In the genomic region with DNA sequence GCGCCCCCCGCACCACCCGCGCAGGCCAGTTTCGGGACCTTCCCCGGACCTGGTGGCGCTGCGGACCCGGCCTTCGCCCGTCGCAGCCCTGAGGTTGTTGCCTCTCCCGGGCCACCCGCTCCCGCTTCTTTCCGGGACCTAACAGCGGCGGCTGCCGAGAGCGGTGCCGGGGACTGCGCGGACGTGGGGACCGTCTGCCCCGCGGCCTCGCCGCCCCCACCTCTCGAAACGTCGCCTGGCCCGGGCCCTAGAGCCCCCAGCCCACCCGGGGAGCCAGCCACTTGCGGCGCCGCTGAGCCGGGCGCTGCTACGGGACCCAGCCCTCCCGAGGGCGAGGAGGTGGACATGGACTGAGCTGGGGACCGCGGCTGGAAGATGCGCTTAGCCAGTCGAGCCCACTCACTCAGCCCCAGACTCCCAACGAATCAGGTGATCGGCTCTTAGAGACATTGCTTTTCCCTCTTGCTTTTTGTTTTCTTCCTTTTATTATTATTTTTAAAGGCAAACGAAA, we compare ENCODE assay signal across 11 mouse cellular contexts. TPM values are rescaled to one million over a fixed set of nuclear protein-coding genes. Genes with fewer than 3 reads are reported as not detected.
DNase-seq lines count a peak whose midpoint lies in the region; ATAC-seq lines count a peak whose summit lies in the region.
"Had no signal": no experiment of that assay in that cellular context is flagged by ENCODE, and none has a peak within 500 bp of the region (broad histone marks: within the 10 kb centered on the region; RNA-seq: fewer than 3 reads in every experiment).

No protein-coding gene starts in this region.

- no peak overlapping the region for H3K9ac ChIP-seq in heart, embryonic 16.5 days (ENCODE audit: low read length)
- H3K9ac ChIP-seq in forebrain, embryonic 15.5 days (replicated peaks) = no peak overlapping the region
- H3K9ac ChIP-seq in midbrain, embryonic 15.5 days = peak overlapping the region; percentile 51; the same call in 1 of the 2 replicates

- no peaks in the 10 kb centered on the region for H3K9me3 ChIP-seq in heart, embryonic 16.5 days (replicated peaks; ENCODE audit: control insufficient read depth, low read length)
- H3K9me3 ChIP-seq in forebrain, embryonic 15.5 days = no peaks in the 10 kb centered on the region
- H3K9me3 ChIP-seq in midbrain, embryonic 15.5 days = no peaks in the 10 kb centered on the region

- H3K36me3 ChIP-seq in heart, embryonic 16.5 days (ENCODE audit: control insufficient read depth, insufficient read depth) = no peaks in the 10 kb centered on the region
- no peaks in the 10 kb centered on the region for H3K36me3 ChIP-seq in forebrain, embryonic 15.5 days
- no peaks in the 10 kb centered on the region for H3K36me3 ChIP-seq in midbrain, embryonic 15.5 days (replicated peaks)

- H3K27me3 ChIP-seq in heart, embryonic 16.5 days (ENCODE audit: control insufficient read depth, insufficient read depth, low read length) = peaks cover 94% of the 10 kb centered on the region
- peaks cover 88% of the 10 kb centered on the region for H3K27me3 ChIP-seq in forebrain, embryonic 15.5 days
- peaks cover 52% of the 10 kb centered on the region for H3K27me3 ChIP-seq in midbrain, embryonic 15.5 days (replicated peaks)

- DNase-seq in heart, adult 18-20 months = no peak
- DNase-seq in cerebellum, postnatal 10 days = peak; percentile 69 to 73
- DNase-seq in adrenal gland, postnatal 14 days = no peak
- no peak for DNase-seq in thymus, postnatal 0 days (ENCODE audit: low spot score)
- no peak for DNase-seq in testis, postnatal 10 days (ENCODE audit: low spot score)
- DNase-seq: kidney, postnatal 14 days; lung, adult 18-20 months had no signal

- no peak overlapping the region for H3K27ac ChIP-seq in heart, embryonic 16.5 days (ENCODE audit: low read length)
- H3K27ac ChIP-seq in forebrain, embryonic 15.5 days (replicated peaks) = no peak overlapping the region
- H3K27ac ChIP-seq in midbrain, embryonic 15.5 days = peak overlapping the region; percentile 84

- no peak for ATAC-seq in heart, embryonic 16.5 days (replicated peaks; ENCODE audit: extremely low read depth, insufficient read depth, low FRiP score)
- no peak for ATAC-seq in forebrain, embryonic 15.5 days (replicated peaks)
- ATAC-seq in midbrain, embryonic 15.5 days (replicated peaks) = no peak

- H3K4me2 ChIP-seq in heart, embryonic 16.5 days (ENCODE audit: low read depth, low read length) = no peak overlapping the region
- H3K4me2 ChIP-seq in forebrain, embryonic 15.5 days (replicated peaks) = no peak overlapping the region
- peak overlapping the region; percentile 44 for H3K4me2 ChIP-seq in midbrain, embryonic 15.5 days

- no peaks in the 10 kb centered on the region for H3K4me1 ChIP-seq in heart, embryonic 16.5 days (ENCODE audit: control insufficient read depth, insufficient read depth, low read length)
- H3K4me1 ChIP-seq in forebrain, embryonic 15.5 days = peaks cover 29% of the 10 kb centered on the region
- H3K4me1 ChIP-seq in midbrain, embryonic 15.5 days = peaks cover 39% of the 10 kb centered on the region

- under 1% methylated on average over 49 of the region's 49 CpGs for WGBS in heart, embryonic 16.5 days
- under 1% methylated on average over 38 of the region's 49 CpGs for WGBS in forebrain, embryonic 15.5 days
- WGBS in midbrain, embryonic 15.5 days = under 1% methylated on average over 47 of the region's 49 CpGs

- H3K4me3 ChIP-seq in heart, embryonic 16.5 days (ENCODE audit: low read length) = peak overlapping the region; percentile 16; the same call in 1 of the 2 replicates
- H3K4me3 ChIP-seq in forebrain, embryonic 15.5 days = peak overlapping the region; percentile 14; the same call in 1 of the 2 replicates
- peak overlapping the region; percentile 45 for H3K4me3 ChIP-seq in midbrain, embryonic 15.5 days

RNA-seq across cellular contexts. Expression of a gene that starts 4.2 kb away (rescaled TPM):
- polyA plus RNA-seq in heart, embryonic 16.5 days (2015; fragmentation: Nextera tagmentation; extraction: Ambion mirVana) = not detected in 2 replicates
- not detected for total RNA-seq in heart, adult 18-20 months (2021)
- 4.2 and 4.8 TPM in 2 replicates for polyA plus RNA-seq in forebrain, embryonic 15.5 days (2015; fragmentation: Nextera tagmentation; extraction: Ambion mirVana)
- polyA plus RNA-seq in midbrain, embryonic 15.5 days (2015; fragmentation: Nextera tagmentation; extraction: Ambion mirVana) = 43.5 and 48.8 TPM in 2 replicates
- 0.15 TPM in 1 of 2 replicates, not detected in the other for total RNA-seq in adrenal gland, postnatal 14 days (2021)
- polyA plus RNA-seq in thymus, postnatal 0 days (2015; fragmentation: Nextera tagmentation; extraction: Ambion mirVana) = 0.06 and 0.17 TPM in 2 replicates
- total RNA-seq: CH12.LX had no signal

Comparison
In these comparisons a context has a peak if more than half of its experiments do, and no peak if none do; other contexts are left out.
1. DNase-seq: peak in cerebellum, postnatal 10 days (2 of 2); none in heart, adult 18-20 months (0 of 2), adrenal gland, postnatal 14 days (single experiment), thymus, postnatal 0 days (single experiment) and testis, postnatal 10 days (single experiment).
2. Peak in every context shown above with its lines, with median percentiles within 50 percentile points of each other: H3K4me3 ChIP-seq.